Mouse (Mus musculus): ENCODE measurements around the gene Cacna2d1.

Gene Cacna2d1

GRCm38 (mm10) chr5:15934376-15935233 lies at the start of gene Cacna2d1:
Gene Cacna2d1, plus strand, starts transcription at chr5:15934691.
- in situ Hi-C loops (cut with MboI; ENCODE audit: low sequenced_read_pairs): no loop called here

GRCm38 (mm10) chr5:15895098-15895497 lies 39.4 kb upstream of the Cacna2d1 start:
- in situ Hi-C loops (cut with MboI; ENCODE audit: low sequenced_read_pairs): no loop called here

- in situ Hi-C loops (cut with MboI; ENCODE audit: low sequenced_read_pairs): no loop called here
Measured at GRCm38 (mm10) chr5:15896706-15897105, 37.8 kb upstream of the Cacna2d1 start.

GRCm38 (mm10) chr5:15906446-15906845 lies 28.0 kb upstream of the Cacna2d1 start:
- in situ Hi-C loops (cut with MboI; ENCODE audit: low sequenced_read_pairs): no loop called here

GRCm38 (mm10) chr5:15914931-15915330 lies 19.6 kb upstream of the Cacna2d1 start:
- in situ Hi-C loops (cut with MboI; ENCODE audit: low sequenced_read_pairs): no loop called here

- in situ Hi-C loops (cut with MboI; ENCODE audit: low sequenced_read_pairs): no loop called here
Measured at GRCm38 (mm10) chr5:15928506-15928905, 6.0 kb upstream of the Cacna2d1 start.

- in situ Hi-C loops (cut with MboI; ENCODE audit: low sequenced_read_pairs): no loop called here
Measured at GRCm38 (mm10) chr5:15933017-15933416, 1.5 kb upstream of the Cacna2d1 start.

- in situ Hi-C loops (cut with MboI; ENCODE audit: low sequenced_read_pairs): no loop called here
Measured at GRCm38 (mm10) chr5:15933581-15934375, 713 bp upstream of the Cacna2d1 start.

GRCm38 (mm10) chr5:15935234-15935728 lies 790 bp downstream of the Cacna2d1 start:
- in situ Hi-C loops (cut with MboI; ENCODE audit: low sequenced_read_pairs): no loop called here

- in situ Hi-C loops (cut with MboI; ENCODE audit: low sequenced_read_pairs): no loop called here
Measured at GRCm38 (mm10) chr5:15935831-15936710, 1.6 kb downstream of the Cacna2d1 start.

- in situ Hi-C loops (cut with MboI; ENCODE audit: low sequenced_read_pairs): no loop called here
Measured at GRCm38 (mm10) chr5:15941191-15941725, 6.8 kb downstream of the Cacna2d1 start.

GRCm38 (mm10) chr5:15942051-15942450 lies 7.6 kb downstream of the Cacna2d1 start:
- in situ Hi-C loops (cut with MboI; ENCODE audit: low sequenced_read_pairs): no loop called here

GRCm38 (mm10) chr5:15948290-15949037 lies 14.0 kb downstream of the Cacna2d1 start:
- in situ Hi-C loops (cut with MboI; ENCODE audit: low sequenced_read_pairs): no loop called here

- in situ Hi-C loops (cut with MboI; ENCODE audit: low sequenced_read_pairs): no loop called here
Measured at GRCm38 (mm10) chr5:15959760-15960159, 25.3 kb downstream of the Cacna2d1 start.

GRCm38 (mm10) chr5:15961866-15962265 lies 27.4 kb downstream of the Cacna2d1 start:
- in situ Hi-C loops (cut with MboI; ENCODE audit: low sequenced_read_pairs): no loop called here

GRCm38 (mm10) chr5:15966888-15967287 lies 32.4 kb downstream of the Cacna2d1 start:
- in situ Hi-C loops (cut with MboI; ENCODE audit: low sequenced_read_pairs): no loop called here

- in situ Hi-C loops (cut with MboI; ENCODE audit: low sequenced_read_pairs): no loop called here
Measured at GRCm38 (mm10) chr5:15971821-15972220, 37.3 kb downstream of the Cacna2d1 start.

- in situ Hi-C loops (cut with MboI; ENCODE audit: low sequenced_read_pairs): no loop called here
Measured at GRCm38 (mm10) chr5:15972351-15972750, 37.9 kb downstream of the Cacna2d1 start.

- in situ Hi-C loops (cut with MboI; ENCODE audit: low sequenced_read_pairs): no loop called here
Measured at GRCm38 (mm10) chr5:15974652-15975051, 40.2 kb downstream of the Cacna2d1 start.

GRCm38 (mm10) chr5:15979225-15979624 lies 44.7 kb downstream of the Cacna2d1 start:
- in situ Hi-C loops (cut with MboI; ENCODE audit: low sequenced_read_pairs): no loop called here
